Mouse (Mus musculus): ENCODE measurements around the gene Hoxb4. TPM values are rescaled to one million over a fixed set of nuclear protein-coding genes. Genes with fewer than 3 reads are reported as not detected.

Hoxb4 gene
- polyA plus RNA-seq, 1 experiment from 2014 or later, result 3.8 TPM

- Histone ChIP-seq H3K9ac (peak overlapping the region; percentile 32), H3K36me3 (ENCODE audit: insufficient read depth) (peaks cover 35% of the 10 kb centered on the region), H3K27me3 (ENCODE audit: insufficient read depth, low read length) (peaks cover 23% of the 10 kb centered on the region), H3K9me3 (ENCODE audit: low read depth, low read length) (no peaks in the 10 kb centered on the region), H3K4me3 (ENCODE audit: low read depth, low read length) (peak overlapping the region; percentile 27; the same call in 1 of the 2 replicates), H3K4me1 (ENCODE audit: insufficient read depth) (peaks cover 27% of the 10 kb centered on the region), H3K27ac (ENCODE audit: low read depth) (peak overlapping the region; percentile 98), H3K4me2 (peak overlapping the region; percentile 83)
- ATAC-seq (ENCODE audit: insufficient read depth) (no peak), DNase-seq (no peak)
- 15% methylated on average over 4 of the region's 4 CpGs for WGBS
- peak; percentile 13; the same call in 1 of the 2 replicates for TF ChIP-seq CTCF (IDR thresholded peaks at IDR 0.05; ENCODE audit: low read depth)
Observed at GRCm38 (mm10) chr11:96347717-96348116, 29.6 kb downstream of the Hoxb4 start.

GRCm38 (mm10) chr11:96348141-96348928 lies 30.3 kb downstream of the Hoxb4 start:
- Histone ChIP-seq H3K9me3 (ENCODE audit: low read depth, low read length) (no peaks in the 10 kb centered on the region), H3K4me3 (ENCODE audit: low read depth, low read length) (peak overlapping the region; percentile 27; the same call in 1 of the 2 replicates)
- DNase-seq, result peak; percentile 88

GRCm38 (mm10) chr11:96348988-96349387 lies 30.9 kb downstream of the Hoxb4 start:
- peaks cover 15% of the 10 kb centered on the region for H3K27me3 ChIP-seq (ENCODE audit: insufficient read depth, low read length)
- TF ChIP-seq CTCF (IDR thresholded peaks at IDR 0.05; ENCODE audit: low read depth), result no peak
- peak overlapping the region; percentile 83 for H3K4me2 ChIP-seq
- H3K4me1 ChIP-seq (ENCODE audit: insufficient read depth), result peaks cover 26% of the 10 kb centered on the region
- H3K9me3 ChIP-seq (ENCODE audit: low read depth, low read length), result no peaks in the 10 kb centered on the region
- H3K27ac ChIP-seq (ENCODE audit: low read depth), result peak overlapping the region; percentile 98
- no peak for DNase-seq
- WGBS, result 23% methylated on average over 3 of the region's 3 CpGs
- H3K9ac ChIP-seq, result peak overlapping the region; percentile 32
- H3K4me3 ChIP-seq (ENCODE audit: low read depth, low read length), result peak overlapping the region; percentile 27
- no peak for ATAC-seq (ENCODE audit: insufficient read depth)
- peaks cover 36% of the 10 kb centered on the region for H3K36me3 ChIP-seq (ENCODE audit: insufficient read depth)

More at GRCm38 (mm10) chr11:96348141-96348928, 30.3 kb downstream of the Hoxb4 start:
- Histone ChIP-seq H3K27me3 (ENCODE audit: insufficient read depth, low read length) (peaks cover 17% of the 10 kb centered on the region), H3K4me2 (peak overlapping the region; percentile 83), H3K4me1 (ENCODE audit: insufficient read depth) (peaks cover 27% of the 10 kb centered on the region), H3K36me3 (ENCODE audit: insufficient read depth) (peaks cover 35% of the 10 kb centered on the region), H3K27ac (ENCODE audit: low read depth) (peak overlapping the region; percentile 98), H3K9ac (peak overlapping the region; percentile 32)
- no peak for TF ChIP-seq CTCF (IDR thresholded peaks at IDR 0.05; ENCODE audit: low read depth)
- ATAC-seq (ENCODE audit: insufficient read depth), result no peak
- WGBS, result 15% methylated on average over 21 of the region's 21 CpGs

DNA sequence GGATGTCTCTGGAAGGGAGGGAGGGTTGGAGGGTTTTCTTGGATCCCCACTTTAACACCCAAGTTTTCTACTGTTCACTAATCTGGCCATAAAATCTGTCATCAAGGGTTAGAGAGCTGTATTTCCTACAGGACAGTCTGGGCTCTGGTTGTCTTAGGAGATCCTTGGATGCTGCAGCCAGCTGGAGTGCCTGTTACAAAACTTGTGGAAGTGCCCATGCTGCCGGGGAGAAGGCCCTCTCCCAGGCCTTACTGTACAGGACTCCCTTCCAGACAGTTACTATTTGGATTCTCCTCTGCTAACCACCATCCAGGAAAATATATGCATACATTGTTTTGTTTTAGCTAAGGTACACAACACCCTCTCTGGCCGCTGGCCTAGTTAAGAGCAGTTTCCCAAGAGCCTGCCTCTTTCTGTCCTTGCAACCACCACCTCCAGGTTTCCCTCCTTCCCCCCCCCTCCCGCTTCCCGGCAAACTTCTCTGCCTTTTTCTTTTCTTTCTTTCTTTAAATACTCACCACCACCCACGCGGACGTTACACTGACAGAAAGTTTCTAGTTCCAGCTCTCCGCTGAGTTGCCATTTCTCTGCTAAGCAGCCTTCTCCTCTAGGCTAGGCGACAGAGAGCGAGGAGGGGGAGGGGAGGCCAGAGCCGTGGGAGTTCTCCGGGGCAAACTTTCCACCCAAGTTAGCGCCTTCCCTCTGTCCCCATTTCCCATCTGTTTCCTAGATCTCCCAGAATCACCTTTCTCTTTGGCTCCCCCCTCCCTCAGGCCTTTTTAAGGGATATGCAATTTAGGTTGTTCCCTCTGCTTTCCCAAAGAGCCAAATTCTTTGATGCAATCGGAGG lies 31.6 kb downstream of the Hoxb4 start:
- 9% methylated on average over 14 of the region's 14 CpGs for WGBS

DNA sequence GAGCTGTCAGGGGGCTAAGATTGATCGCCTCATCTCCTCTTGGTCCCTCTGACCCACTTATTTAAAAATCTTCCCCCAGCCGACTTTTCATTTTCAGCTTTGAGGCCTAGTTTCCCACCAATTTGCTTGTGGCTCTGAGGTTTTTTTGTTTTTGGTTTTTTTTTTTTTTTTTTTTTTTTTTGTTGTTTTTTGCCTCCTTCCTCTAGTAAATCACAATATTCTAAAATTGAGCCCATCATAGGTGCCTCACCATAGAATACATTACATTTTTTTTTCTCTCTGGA lies 32.2 kb downstream of the Hoxb4 start, which contains the start of gene Hoxb2:
Hoxb2 (plus strand) TSS at position 185 of the 284 bp plus-strand sequence.
- H3K27me3 ChIP-seq (ENCODE audit: insufficient read depth, low read length), result peaks cover 5% of the 10 kb centered on the region; the same call in 1 of the 2 replicates
- 15% methylated on average over 2 of the region's 2 CpGs for whole genome bisulfite sequencing
- TF ChIP-seq CTCF (IDR thresholded peaks at IDR 0.05; ENCODE audit: low read depth), result no peak
- H3K27ac ChIP-seq (ENCODE audit: low read depth), result peak within 1 kb of the TSS; percentile 98
- peak within 1 kb of the TSS; percentile 98 for H3K9ac ChIP-seq
- ATAC-seq (ENCODE audit: insufficient read depth) (no peak), DNase-seq (no peak)
- peaks cover 33% of the 10 kb centered on the region for H3K36me3 ChIP-seq (ENCODE audit: insufficient read depth)
- peak within 1 kb of the TSS; percentile 83 for H3K4me2 ChIP-seq
- H3K9me3 ChIP-seq (ENCODE audit: low read depth, low read length), result no peaks in the 10 kb centered on the region
- H3K4me1 ChIP-seq (ENCODE audit: insufficient read depth), result peaks cover 24% of the 10 kb centered on the region
- peak within 1 kb of the TSS; percentile 77 for H3K4me3 ChIP-seq (ENCODE audit: low read depth, low read length)

More for the DNA sequence above, 31.6 kb downstream of the Hoxb4 start:
- H3K36me3 ChIP-seq (ENCODE audit: insufficient read depth), result peaks cover 36% of the 10 kb centered on the region
- peaks cover 24% of the 10 kb centered on the region for H3K4me1 ChIP-seq (ENCODE audit: insufficient read depth)
- H3K9ac ChIP-seq, result peak overlapping the region; percentile 32
- no peaks in the 10 kb centered on the region for H3K9me3 ChIP-seq (ENCODE audit: low read depth, low read length)
- H3K4me3 ChIP-seq (ENCODE audit: low read depth, low read length), result peak overlapping the region; percentile 27
- ATAC-seq (ENCODE audit: insufficient read depth) (peak; percentile 14; the same call in 1 of the 2 replicates), DNase-seq (peak; percentile 78)
- H3K27me3 ChIP-seq (ENCODE audit: insufficient read depth, low read length), result peaks cover 8% of the 10 kb centered on the region
- no peak for TF ChIP-seq CTCF (IDR thresholded peaks at IDR 0.05; ENCODE audit: low read depth)
- peak overlapping the region; percentile 83 for H3K4me2 ChIP-seq
- H3K27ac ChIP-seq (ENCODE audit: low read depth), result peak overlapping the region; percentile 98

GRCm38 (mm10) chr11:96350791-96351190 lies 32.7 kb downstream of the Hoxb4 start:
- peak overlapping the region; percentile 98 for H3K9ac ChIP-seq
- DNase-seq (peak; percentile 59), ATAC-seq (ENCODE audit: insufficient read depth) (no peak)

More at GRCm38 (mm10) chr11:96350791-96351190, 32.7 kb downstream of the Hoxb4 start:
- H3K27ac ChIP-seq (ENCODE audit: low read depth), result peak overlapping the region; percentile 98
- 50% methylated on average over 2 of the region's 2 CpGs for WGBS
- H3K4me3 ChIP-seq (ENCODE audit: low read depth, low read length), result peak overlapping the region; percentile 77
- TF ChIP-seq CTCF (IDR thresholded peaks at IDR 0.05; ENCODE audit: low read depth), result no peak
- H3K4me1 ChIP-seq (ENCODE audit: insufficient read depth), result peaks cover 24% of the 10 kb centered on the region
- no peaks in the 10 kb centered on the region for H3K9me3 ChIP-seq (ENCODE audit: low read depth, low read length)
- H3K4me2 ChIP-seq, result peak overlapping the region; percentile 83
- H3K27me3 ChIP-seq (ENCODE audit: insufficient read depth, low read length), result peaks cover 5% of the 10 kb centered on the region; the same call in 1 of the 2 replicates
- peaks cover 28% of the 10 kb centered on the region for H3K36me3 ChIP-seq (ENCODE audit: insufficient read depth)
